Mouse (Mus musculus): ENCODE results near the gene Fancc.
A peak's percentile ranks its signal among the peaks of the same experiment; 100 is the strongest.
"Not testable (repeated sequence)": the region's sequence is repeated elsewhere in the genome, so short reads cannot be mapped to it uniquely, and the experiment has no call there.

Gene Fancc

GRCm38 (mm10) chr13:63416824-63417223, 80.3 kb downstream of the Fancc start:
- DNase-seq, result no peak

GRCm38 (mm10) chr13:63412662-63413061, 84.4 kb downstream of the Fancc start:
- DNase-seq, result no peak

DNA sequence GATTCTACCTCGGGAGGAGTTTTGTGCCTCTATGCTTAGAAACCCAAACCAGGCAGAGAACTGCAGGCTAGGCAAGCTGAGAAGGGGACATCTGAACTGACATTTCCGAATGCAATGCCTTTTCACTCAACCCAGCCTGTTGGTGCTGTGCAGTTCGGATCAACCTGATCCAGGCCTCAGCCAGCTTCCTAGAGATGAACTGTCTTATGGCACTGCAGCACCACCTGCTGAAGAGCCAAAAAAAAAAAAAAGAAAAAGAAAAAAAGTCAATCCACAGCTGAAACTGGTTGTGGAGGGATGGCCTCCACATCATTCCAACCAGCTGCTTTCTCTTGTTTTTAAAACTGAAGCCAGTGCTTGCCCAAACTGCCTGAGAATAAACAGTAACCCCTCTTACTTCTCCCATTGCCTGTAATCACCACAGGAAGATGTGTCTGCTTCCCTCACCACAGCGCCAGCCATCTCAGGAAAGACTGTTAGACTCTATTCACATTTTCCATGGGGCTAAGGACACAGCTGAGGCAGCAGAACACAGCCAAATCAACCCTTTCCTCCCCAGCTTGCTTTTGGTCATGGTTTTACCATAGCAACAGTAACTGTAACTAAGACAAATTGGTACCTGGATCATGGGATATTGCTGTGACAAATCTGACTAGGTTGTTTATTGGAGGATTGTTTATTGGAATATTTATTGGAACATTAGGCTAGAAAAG, 85.6 kb downstream of the Fancc start:
- DNase-seq, result no peak

GRCm38 (mm10) chr13:63410578-63411298, 86.3 kb downstream of the Fancc start:
- DNase-seq, result peak; percentile 11

GRCm38 (mm10) chr13:63405151-63405550, 91.9 kb downstream of the Fancc start:
- DNase-seq, result no peak

DNA sequence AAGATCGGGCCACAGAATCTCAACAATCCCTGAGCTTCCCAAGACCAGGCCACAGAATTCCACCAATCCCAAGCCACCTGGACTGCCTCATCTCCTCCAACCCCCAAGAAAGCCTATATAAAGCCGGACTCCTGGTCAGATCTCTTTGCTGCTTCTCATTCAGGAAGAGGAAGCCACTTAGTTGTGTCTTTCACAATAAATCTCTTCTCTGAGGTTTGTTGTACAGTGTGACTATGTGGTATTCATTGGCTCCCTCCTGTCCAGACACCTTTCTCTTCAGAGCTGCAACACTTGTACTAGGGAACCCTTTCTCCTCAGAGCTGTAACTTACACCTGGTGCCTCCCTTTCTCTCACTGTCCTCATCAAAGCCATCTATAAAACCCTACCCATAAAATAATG, 92.4 kb downstream of the Fancc start:
- no peak for DNase-seq

DNA sequence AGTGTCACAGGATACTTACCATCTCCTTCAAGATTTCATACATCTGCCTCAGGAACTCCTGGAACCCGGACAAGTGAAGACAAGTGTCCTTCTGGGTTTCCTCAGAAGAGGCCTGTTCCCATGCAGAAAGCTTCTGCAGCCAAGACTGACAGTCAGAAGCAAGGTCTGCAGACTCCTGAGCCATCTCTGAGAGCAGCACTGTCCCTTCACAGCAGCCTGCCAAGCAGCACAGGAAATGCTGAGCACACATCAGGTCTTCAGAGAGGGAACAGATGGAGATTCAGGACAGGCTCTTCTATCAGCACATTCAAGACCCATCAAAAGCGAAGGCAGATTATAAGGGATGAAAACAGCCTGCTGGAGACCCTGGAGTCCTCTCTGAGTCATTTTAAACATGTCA, 94.3 kb downstream of the Fancc start:
- DNase-seq, result no peak

DNA sequence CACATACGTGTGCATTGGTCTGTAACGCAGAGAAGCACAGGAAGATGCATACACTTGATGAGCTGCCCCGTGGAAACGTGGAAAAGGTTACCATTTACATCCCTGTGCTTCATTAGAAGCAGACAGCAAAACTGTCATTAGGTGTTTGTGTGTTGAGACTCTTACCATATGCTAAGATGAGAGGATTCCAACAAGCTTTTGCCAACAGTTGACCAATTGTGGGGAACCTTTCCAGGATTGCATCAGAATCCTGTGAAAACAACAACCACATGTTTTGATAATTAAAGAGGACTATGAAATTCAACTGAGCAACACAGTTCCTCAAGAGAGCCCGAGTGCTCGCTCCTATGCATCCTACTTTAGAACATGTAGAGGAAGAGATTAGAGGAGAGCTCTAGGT, 97.0 kb downstream of the Fancc start:
- no peak for DNase-seq

GRCm38 (mm10) chr13:63397420-63397819, 99.7 kb downstream of the Fancc start:
- DNase-seq, result no peak

GRCm38 (mm10) chr13:63394304-63395063, 102.6 kb downstream of the Fancc start:
- no peak for DNase-seq

GRCm38 (mm10) chr13:63385234-63385633, 111.8 kb downstream of the Fancc start:
- DNase-seq, result no peak

DNA sequence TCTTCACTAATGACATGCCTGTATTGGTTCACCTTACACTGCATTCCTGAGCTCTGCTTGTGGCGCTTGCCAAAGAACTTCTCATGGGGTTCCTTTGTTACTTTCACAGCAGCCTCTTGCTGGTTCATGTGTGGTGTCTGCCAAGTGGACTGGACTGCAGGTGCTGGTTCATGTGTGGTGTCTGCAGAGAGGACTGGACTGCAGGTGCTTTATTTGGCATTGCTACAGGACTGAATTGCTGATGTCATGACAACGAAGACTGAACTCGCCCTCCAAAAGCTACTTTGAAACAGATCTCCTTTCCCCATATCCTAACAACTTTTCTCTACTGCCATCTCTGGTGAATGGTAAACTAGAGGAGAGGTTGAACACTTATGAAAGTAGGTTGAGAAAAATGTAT, 112.3 kb downstream of the Fancc start:
- DNase-seq, result no peak

DNA sequence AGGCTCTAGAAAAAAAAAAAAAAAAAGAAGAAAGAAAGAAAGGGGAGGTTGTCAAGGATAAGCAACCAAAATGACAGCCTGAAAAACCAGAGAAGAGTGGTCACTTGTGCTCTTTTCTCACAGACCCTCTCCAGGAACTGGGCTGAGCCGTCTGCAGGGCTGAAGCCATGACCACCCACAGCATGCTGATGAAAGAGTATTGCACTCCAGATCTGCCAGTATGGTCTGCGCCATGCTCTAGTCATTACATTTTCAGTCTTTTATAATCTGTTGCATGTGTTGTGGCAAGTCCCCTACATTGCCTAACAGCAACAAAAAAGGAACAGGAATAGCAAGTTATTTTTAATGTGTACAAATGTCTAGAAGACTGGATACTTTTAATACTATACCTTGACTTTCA, 114.9 kb downstream of the Fancc start:
- DNase-seq, result no peak

GRCm38 (mm10) chr13:63373460-63374166, 123.5 kb downstream of the Fancc start:
- DNase-seq, result no peak

DNA sequence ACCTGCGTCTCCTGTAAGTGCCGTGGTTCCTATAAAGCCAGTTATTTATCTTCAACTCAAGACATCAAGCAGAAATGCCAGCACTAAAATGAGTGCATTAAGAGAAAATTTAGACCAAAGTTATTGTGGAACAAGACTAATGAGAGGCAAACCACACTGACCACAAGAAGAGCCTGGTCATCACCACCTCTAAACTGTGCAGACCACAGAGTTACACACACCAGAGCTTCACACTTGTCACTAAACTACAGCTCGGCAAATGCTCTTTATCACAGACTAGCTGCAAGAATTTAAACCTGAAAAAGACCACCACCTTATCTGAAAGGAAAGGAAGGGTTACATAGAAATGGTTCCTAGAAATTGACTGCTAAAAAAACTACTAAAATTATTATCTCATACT, 135.3 kb downstream of the Fancc start:
- DNase-seq, result no peak

DNA sequence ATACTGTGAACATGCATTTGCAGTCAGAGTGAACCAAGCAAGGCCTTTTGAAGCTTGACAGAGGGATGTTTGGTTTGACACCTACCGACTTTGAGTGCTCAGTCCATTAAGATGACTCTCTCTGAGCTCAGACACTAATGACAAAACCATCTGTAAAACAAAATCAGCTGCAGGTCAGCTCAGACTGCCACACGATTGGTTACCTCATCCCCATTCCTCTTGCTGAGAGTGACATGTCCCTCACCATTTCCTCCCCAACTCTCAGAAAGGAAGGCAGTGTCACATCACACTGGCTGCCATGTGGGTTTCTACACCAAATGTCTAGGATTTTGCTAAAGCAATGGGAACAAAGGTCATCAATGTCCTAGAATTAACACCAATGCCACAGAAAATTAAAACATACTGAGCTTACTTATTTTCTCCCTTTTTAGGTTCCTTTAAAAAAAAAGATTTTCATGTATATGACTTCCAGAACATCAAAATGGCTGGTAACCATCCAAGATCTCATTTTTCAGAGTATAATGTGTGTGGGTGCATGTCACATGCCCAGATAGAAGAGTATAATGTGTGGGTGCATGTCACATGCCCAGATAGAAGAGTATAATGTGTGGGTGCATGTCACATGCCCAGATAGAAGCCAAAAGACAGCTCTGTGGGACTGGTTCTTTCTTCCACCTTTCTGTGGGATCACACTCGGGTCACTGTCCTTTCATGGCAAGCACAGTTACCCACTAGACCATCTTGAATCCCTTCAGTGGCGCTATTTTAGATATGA, 136.8 kb downstream of the Fancc start:
- DNase-seq, result no peak

DNA sequence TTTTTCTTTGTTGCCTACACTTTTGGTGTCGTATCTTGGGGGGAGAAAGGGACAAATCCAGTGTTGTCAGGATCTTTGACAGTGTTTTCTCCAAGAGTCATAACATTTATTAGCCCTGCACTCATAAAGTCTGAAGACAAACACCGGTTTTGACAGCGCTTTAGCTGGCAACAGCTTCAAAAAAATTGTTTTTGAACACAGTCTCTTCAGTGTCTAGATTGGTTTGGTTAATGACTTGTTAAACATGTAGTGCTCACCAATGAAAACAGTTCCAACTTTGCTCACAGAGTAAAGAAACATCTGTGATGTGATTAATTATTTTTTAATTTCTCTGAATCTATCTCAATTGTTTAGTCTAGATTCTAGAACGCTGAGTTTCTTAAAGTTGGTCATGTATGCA, 137.7 kb downstream of the Fancc start:
- DNase-seq, result no peak

DNA sequence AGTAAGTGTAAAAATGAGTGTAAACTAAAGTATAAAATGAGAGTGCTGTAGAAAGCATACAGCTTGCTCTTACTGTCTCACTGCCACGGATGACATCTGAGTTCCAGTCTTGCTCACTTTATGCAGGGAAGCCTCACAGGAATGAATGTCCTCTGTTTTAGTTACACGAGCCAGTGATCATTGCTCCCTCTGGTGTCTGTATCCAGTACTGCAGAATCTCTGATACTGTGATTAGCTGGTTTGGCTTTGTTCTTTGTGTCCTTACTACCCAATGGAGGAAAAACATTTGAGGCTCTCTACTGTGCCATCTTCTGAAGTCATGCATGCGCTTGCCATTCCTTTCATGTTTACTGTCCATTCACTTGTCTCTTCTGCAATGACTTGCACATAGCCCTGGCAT, 140.5 kb downstream of the Fancc start:
- peak; percentile 54 for DNase-seq

- no peak for DNase-seq
These were observed 141.0 kb downstream of the Fancc start for GRCm38 (mm10) chr13:63356101-63356500.

GRCm38 (mm10) chr13:63353312-63353711, 143.8 kb downstream of the Fancc start:
- not testable (repeated sequence) for DNase-seq

GRCm38 (mm10) chr13:63350076-63350475, 147.0 kb downstream of the Fancc start:
- DNase-seq, result no peak

GRCm38 (mm10) chr13:63347639-63348038, 149.4 kb downstream of the Fancc start:
- DNase-seq, result no peak
